Mouse (Mus musculus) lung, embryonic 15.5 days (tissue): ENCODE measurements at regions not wholly inside any gene's neighbourhood (a gene's known extent, or its start where the extent isn't known, plus 50 kb on each side); places are given as distances from the start of the nearest gene placed in this dataset.

Experiments used
- ATAC-seq: fragments of 200-750 bp; cut with Nextera tagmentation; 2 replicates; pipeline ENCODE4 v1.8.0; 2017; ENCODE audit warnings: moderate number of reproducible peaks, borderline replicate concordance; ENCODE audit not compliant: low FRiP score, low TSS enrichment; ENCODE audit errors: extremely low read depth
- H3K27ac ChIP-seq: fragments of 300-500 bp; sonication (generic); 2 replicates; pipeline ENCODE4 v1.5.1; 2015; ENCODE audit warnings: moderate library complexity, mild to moderate bottlenecking, inconsistent platforms
- H3K27me3 ChIP-seq: fragments of 300-500 bp; sonication (generic); 2 replicates; pipeline ENCODE4 v1.6.1; 2015; ENCODE audit warnings: inconsistent platforms
- H3K36me3 ChIP-seq: fragments of 300-500 bp; sonication (generic); 2 replicates; pipeline ENCODE4 v1.6.1; 2015; ENCODE audit warnings: inconsistent platforms
- H3K4me1 ChIP-seq: fragments of 300-500 bp; sonication (generic); 2 replicates; pipeline ENCODE4 v1.6.1; 2015; ENCODE audit warnings: inconsistent platforms
- H3K4me2 ChIP-seq: fragments of 300-500 bp; sonication (generic); 2 replicates; pipeline ENCODE4 v1.6.1; 2015; ENCODE audit warnings: inconsistent platforms, mild to moderate bottlenecking, moderate library complexity
- H3K4me3 ChIP-seq: fragments of 300-500 bp; sonication (generic); 2 replicates; pipeline ENCODE4 v1.5.1; 2015; ENCODE audit warnings: mild to moderate bottlenecking, inconsistent platforms
- H3K9ac ChIP-seq: fragments of 300-500 bp; sonication (generic); 2 replicates; pipeline ENCODE4 v1.6.1; 2015; ENCODE audit warnings: inconsistent platforms
- H3K9me3 ChIP-seq: fragments of 300-500 bp; sonication (generic); 2 replicates; pipeline ENCODE4 v1.6.1; 2016; ENCODE audit warnings: inconsistent platforms
- WGBS: fragments of 180-500 bp; shearing (Covaris S2); methylation state at CpG from one replicate; pipeline ENCODE4 v1.1.7; 2015; 5-methylcytosine and 5-hydroxymethylcytosine counted together

GRCm38 (mm10) chr9:56547291-56547977 lies 129.0 kb downstream of the Hmg20a start:
- Histone ChIP-seq H3K9me3 (no peaks in the 10 kb centered on the region), H3K4me2 (no peak overlapping the region), H3K27ac (no peak overlapping the region), H3K27me3 (no peaks in the 10 kb centered on the region), H3K4me1 (peaks cover 6% of the 10 kb centered on the region; the same call in 1 of the 2 replicates), H3K9ac (no peak overlapping the region), H3K4me3 (no peak overlapping the region), H3K36me3 (no peaks in the 10 kb centered on the region)
- 63% methylated on average over 9 of the region's 9 CpGs for WGBS
- no peak for ATAC-seq

GRCm38 (mm10) chr9:56549774-56550173 lies 131.4 kb downstream of the Hmg20a start:
- Histone ChIP-seq H3K27me3 (no peaks in the 10 kb centered on the region), H3K27ac (no peak overlapping the region), H3K9ac (no peak overlapping the region), H3K36me3 (no peaks in the 10 kb centered on the region), H3K9me3 (no peaks in the 10 kb centered on the region), H3K4me1 (peaks cover 9% of the 10 kb centered on the region), H3K4me2 (no peak overlapping the region), H3K4me3 (no peak overlapping the region)
- ATAC-seq = no peak
- WGBS = 38% methylated on average over 8 of the region's 8 CpGs

GRCm38 (mm10) chr9:56550178-56550577 lies 131.8 kb downstream of the Hmg20a start:
- Histone ChIP-seq H3K9ac (no peak overlapping the region), H3K4me3 (no peak overlapping the region), H3K4me1 (peaks cover 9% of the 10 kb centered on the region), H3K27me3 (no peaks in the 10 kb centered on the region), H3K27ac (no peak overlapping the region), H3K36me3 (no peaks in the 10 kb centered on the region), H3K9me3 (no peaks in the 10 kb centered on the region), H3K4me2 (no peak overlapping the region)
- 41% methylated on average over 4 of the region's 4 CpGs for whole genome bisulfite sequencing
- ATAC-seq = no peak

GRCm38 (mm10) chr9:56551376-56552186 lies 133.2 kb downstream of the Hmg20a start:
- Histone ChIP-seq H3K36me3 (no peaks in the 10 kb centered on the region), H3K4me2 (no peak overlapping the region), H3K4me1 (peaks cover 9% of the 10 kb centered on the region), H3K27ac (no peak overlapping the region), H3K9me3 (no peaks in the 10 kb centered on the region), H3K9ac (no peak overlapping the region), H3K27me3 (no peaks in the 10 kb centered on the region), H3K4me3 (no peak overlapping the region)
- 62% methylated on average over 11 of the region's 11 CpGs for WGBS
- no peak for ATAC-seq

- no peak overlapping the region for H3K9ac ChIP-seq
- H3K27me3 ChIP-seq = no peaks in the 10 kb centered on the region
- WGBS = 60% methylated on average over 6 of the region's 6 CpGs
- no peaks in the 10 kb centered on the region for H3K36me3 ChIP-seq
- no peak for ATAC-seq
- no peaks in the 10 kb centered on the region for H3K9me3 ChIP-seq
- peaks cover 9% of the 10 kb centered on the region for H3K4me1 ChIP-seq
- H3K4me2 ChIP-seq = no peak overlapping the region
- no peak overlapping the region for H3K4me3 ChIP-seq
- peak overlapping the region; percentile 46 for H3K27ac ChIP-seq
These were observed 133.8 kb downstream of the Hmg20a start for GRCm38 (mm10) chr9:56552187-56552686.

- H3K4me2 ChIP-seq = no peak overlapping the region
- WGBS = 11% methylated on average over 1 of the region's 1 CpGs
- no peak overlapping the region for H3K9ac ChIP-seq
- peak overlapping the region; percentile 46; the same call in 1 of the 2 replicates for H3K27ac ChIP-seq
- H3K4me1 ChIP-seq = peaks cover 9% of the 10 kb centered on the region
- ATAC-seq = peak; percentile 87
- no peaks in the 10 kb centered on the region for H3K9me3 ChIP-seq
- H3K36me3 ChIP-seq = no peaks in the 10 kb centered on the region
- H3K27me3 ChIP-seq = no peaks in the 10 kb centered on the region
- H3K4me3 ChIP-seq = no peak overlapping the region
These were observed 134.4 kb downstream of the Hmg20a start for GRCm38 (mm10) chr9:56552766-56553165.

- H3K27ac ChIP-seq = no peak overlapping the region
- H3K9ac ChIP-seq = no peak overlapping the region
- ATAC-seq = no peak
- H3K4me3 ChIP-seq = no peak overlapping the region
- peaks cover 9% of the 10 kb centered on the region for H3K4me1 ChIP-seq
- H3K4me2 ChIP-seq = no peak overlapping the region
- no peaks in the 10 kb centered on the region for H3K9me3 ChIP-seq
- WGBS = 65% methylated on average over 13 of the region's 13 CpGs
- H3K36me3 ChIP-seq = no peaks in the 10 kb centered on the region
- no peaks in the 10 kb centered on the region for H3K27me3 ChIP-seq
These were observed 135.2 kb downstream of the Hmg20a start for GRCm38 (mm10) chr9:56553626-56554025.

- Histone ChIP-seq H3K4me1 (peaks cover 9% of the 10 kb centered on the region), H3K9me3 (no peaks in the 10 kb centered on the region), H3K27me3 (no peaks in the 10 kb centered on the region), H3K27ac (no peak overlapping the region), H3K4me3 (no peak overlapping the region), H3K4me2 (no peak overlapping the region), H3K36me3 (no peaks in the 10 kb centered on the region), H3K9ac (no peak overlapping the region)
- WGBS = 41% methylated on average over 6 of the region's 6 CpGs
- ATAC-seq = no peak
These were observed 135.7 kb downstream of the Hmg20a start for GRCm38 (mm10) chr9:56554096-56554495.

GRCm38 (mm10) chr9:56559618-56560144 lies 141.3 kb downstream of the Hmg20a start:
- ATAC-seq = no peak
- Histone ChIP-seq H3K4me3 (no peak overlapping the region), H3K27ac (no peak overlapping the region), H3K9me3 (no peaks in the 10 kb centered on the region), H3K27me3 (no peaks in the 10 kb centered on the region), H3K36me3 (no peaks in the 10 kb centered on the region), H3K4me1 (0 out of 2 replicates have a peak, but pooled peaks cover 2% of the 10 kb centered on the region), H3K9ac (no peak overlapping the region), H3K4me2 (no peak overlapping the region)
- WGBS = 68% methylated on average over 2 of the region's 2 CpGs

- H3K9ac ChIP-seq = no peak overlapping the region
- H3K4me2 ChIP-seq = no peak overlapping the region
- no peaks in the 10 kb centered on the region for H3K27me3 ChIP-seq
- no peaks in the 10 kb centered on the region for H3K9me3 ChIP-seq
- no peak overlapping the region for H3K27ac ChIP-seq
- WGBS = 54% methylated on average over 7 of the region's 7 CpGs
- no peak for ATAC-seq
- no peak overlapping the region for H3K4me3 ChIP-seq
- H3K36me3 ChIP-seq = no peaks in the 10 kb centered on the region
- 0 out of 2 replicates have a peak, but pooled peaks cover 2% of the 10 kb centered on the region for H3K4me1 ChIP-seq
These were observed 144.0 kb downstream of the Hmg20a start for GRCm38 (mm10) chr9:56562440-56562839.

GRCm38 (mm10) chr9:56564048-56564737 lies 145.8 kb downstream of the Hmg20a start:
- Histone ChIP-seq H3K9ac (no peak overlapping the region), H3K36me3 (no peaks in the 10 kb centered on the region), H3K4me2 (no peak overlapping the region), H3K4me3 (no peak overlapping the region), H3K9me3 (no peaks in the 10 kb centered on the region), H3K27me3 (no peaks in the 10 kb centered on the region), H3K4me1 (0 out of 2 replicates have a peak, but pooled peaks cover 2% of the 10 kb centered on the region), H3K27ac (no peak overlapping the region)
- 17% methylated on average over 11 of the region's 11 CpGs for WGBS
- ATAC-seq = no peak
